Mouse (Mus musculus): ENCODE results near the gene Tbx5.

- TF ChIP-seq CTCF (conservative IDR thresholded peaks at IDR 0.05; ENCODE audit: insufficient read depth, insufficient read length, low read depth, low read length) (no peak), POLR2A (IDR thresholded peaks at IDR 0.05; ENCODE audit: low read depth, low read length) (no peak)
These were observed 959 bp downstream of the Tbx5 start for GRCm38 (mm10) chr5:119833223-119834030.

Measured in kidney, adult 2 months (tissue).